8 mouse cellular contexts compared by ENCODE assay signal in genomic region chr4:139193176-139194093, GRCm38 (mm10). TPM values are rescaled to one million over a fixed set of nuclear protein-coding genes. Genes with fewer than 3 reads are reported as not detected.
DNase-seq lines count a peak whose midpoint lies in the region; ATAC-seq and TF ChIP-seq lines count a peak whose summit lies in the region.

No protein-coding gene starts in this region.

- no peaks in the 10 kb centered on the region for H3K9me3 ChIP-seq in embryonic facial prominence, embryonic 10.5 days
- no peaks in the 10 kb centered on the region for H3K9me3 ChIP-seq in intestine, embryonic 16.5 days (ENCODE audit: control insufficient read depth, low read length)
- H3K9me3 ChIP-seq in midbrain, embryonic 11.5 days (ENCODE audit: control insufficient read depth, low read length): no peaks in the 10 kb centered on the region

- TF ChIP-seq CTCF in thymus, adult 2 months (IDR thresholded peaks at IDR 0.05; ENCODE audit: borderline replicate concordance, control insufficient read depth, extremely low read depth, insufficient read depth, low read length, poor library complexity): no peak

- H3K27me3 ChIP-seq in embryonic facial prominence, embryonic 10.5 days (replicated peaks; ENCODE audit: low read depth, poor library complexity, severe bottlenecking): no peaks in the 10 kb centered on the region
- H3K27me3 ChIP-seq in intestine, embryonic 16.5 days (replicated peaks; ENCODE audit: control insufficient read depth, insufficient read depth, low read length): no peaks in the 10 kb centered on the region
- no peaks in the 10 kb centered on the region for H3K27me3 ChIP-seq in midbrain, embryonic 11.5 days (ENCODE audit: control insufficient read depth, insufficient read depth, low read length)
- no peaks in the 10 kb centered on the region for H3K27me3 ChIP-seq in thymus, adult 2 months (ENCODE audit: control insufficient read depth, insufficient read depth, low read length)

- 5% methylated on average over 35 of the region's 35 CpGs for WGBS in embryonic facial prominence, embryonic 10.5 days
- 2% methylated on average over 35 of the region's 35 CpGs for WGBS in intestine, embryonic 16.5 days
- 5% methylated on average over 35 of the region's 35 CpGs for WGBS in midbrain, embryonic 11.5 days
- 2% methylated on average over 35 of the region's 35 CpGs for WGBS in thymus, adult 2 months

- DNase-seq in adrenal gland, postnatal 10 days: peak; percentile 51
- no peak for DNase-seq in adrenal gland, postnatal 4 days (ENCODE audit: low spot score in 2 of 2)
- peak; percentile 84 for DNase-seq in A20 (ENCODE audit: low read depth, low spot score)
- peak; percentile 42 for DNase-seq in embryonic facial prominence, embryonic 10.5 days (ENCODE audit: low spot score)
- peak; percentile 94 for DNase-seq in midbrain, embryonic 11.5 days (ENCODE audit: low spot score, missing footprints)
- peak; percentile 34 for DNase-seq in thymus, adult 2 months
- no peak for DNase-seq in left cerebral cortex, adult 11 months (ENCODE audit: low spot score)

- H3K9ac ChIP-seq in intestine, embryonic 16.5 days (ENCODE audit: low read depth, low read length): peak overlapping the region; percentile 96
- peak overlapping the region; percentile 89 for H3K9ac ChIP-seq in midbrain, embryonic 11.5 days (ENCODE audit: low read length)

- ATAC-seq in intestine, embryonic 16.5 days: peak; percentile 12
- peak; percentile 12; the same call in 1 of the 2 replicates for ATAC-seq in midbrain, embryonic 11.5 days (ENCODE audit: low FRiP score)

- peak overlapping the region; percentile 96 for H3K4me2 ChIP-seq in intestine, embryonic 16.5 days (ENCODE audit: low read depth, low read length)
- peak overlapping the region; percentile 72 for H3K4me2 ChIP-seq in midbrain, embryonic 11.5 days

- peaks cover 19% of the 10 kb centered on the region for H3K36me3 ChIP-seq in embryonic facial prominence, embryonic 10.5 days (replicated peaks)
- H3K36me3 ChIP-seq in intestine, embryonic 16.5 days (ENCODE audit: control insufficient read depth, insufficient read depth, low read length): no peaks in the 10 kb centered on the region
- no peaks in the 10 kb centered on the region for H3K36me3 ChIP-seq in midbrain, embryonic 11.5 days (ENCODE audit: control insufficient read depth, insufficient read depth, low read length)
- no peaks in the 10 kb centered on the region for H3K36me3 ChIP-seq in thymus, adult 2 months (ENCODE audit: control insufficient read depth, insufficient read depth, low read length)

- peaks cover 66% of the 10 kb centered on the region for H3K4me1 ChIP-seq in embryonic facial prominence, embryonic 10.5 days
- peaks cover 59% of the 10 kb centered on the region for H3K4me1 ChIP-seq in intestine, embryonic 16.5 days (ENCODE audit: control insufficient read depth, insufficient read depth, low read length)
- peaks cover 27% of the 10 kb centered on the region for H3K4me1 ChIP-seq in midbrain, embryonic 11.5 days (ENCODE audit: control insufficient read depth, insufficient read depth, low read length)
- peaks cover 44% of the 10 kb centered on the region for H3K4me1 ChIP-seq in thymus, adult 2 months (replicated peaks; ENCODE audit: control insufficient read depth, insufficient read depth, low read length)

- H3K4me3 ChIP-seq in embryonic facial prominence, embryonic 10.5 days: peak overlapping the region; percentile 97
- H3K4me3 ChIP-seq in intestine, embryonic 16.5 days (ENCODE audit: low read length): peak overlapping the region; percentile 88
- peak overlapping the region; percentile 96 for H3K4me3 ChIP-seq in midbrain, embryonic 11.5 days (ENCODE audit: low read depth, low read length)
- H3K4me3 ChIP-seq in thymus, adult 2 months (ENCODE audit: control insufficient read depth, insufficient read depth, low read length): peak overlapping the region; percentile 78

- TF ChIP-seq POLR2A in thymus, adult 2 months (IDR thresholded peaks at IDR 0.05; ENCODE audit: control insufficient read depth, extremely low read depth, insufficient read depth, low read length, poor library complexity): no peak

- peak overlapping the region; percentile 97 for H3K27ac ChIP-seq in embryonic facial prominence, embryonic 10.5 days (replicated peaks)
- H3K27ac ChIP-seq in intestine, embryonic 16.5 days (ENCODE audit: low read length): peak overlapping the region; percentile 92
- peak overlapping the region; percentile 25; the same call in 1 of the 2 replicates for H3K27ac ChIP-seq in midbrain, embryonic 11.5 days (ENCODE audit: low read depth, low read length)
- peak overlapping the region; percentile 9; the same call in 1 of the 2 replicates for H3K27ac ChIP-seq in thymus, adult 2 months (ENCODE audit: control insufficient read depth, insufficient read depth, low read length)

RNA-seq across cellular contexts. Expression of gene Capzb, which starts 0.7 kb away (rescaled TPM):
- 100 to 1,000 TPM; 323 to 342 TPM for total RNA-seq in adrenal gland, postnatal 10 days (2021)
- 100 to 1,000 TPM; 343 to 361 TPM for total RNA-seq in adrenal gland, postnatal 4 days (2021)
- 388 and 409 TPM in 2 replicates for polyA plus RNA-seq in embryonic facial prominence, embryonic 10.5 days (2016; fragmentation: Nextera tagmentation; extraction: Ambion mirVana)
- 440 and 454 TPM in 2 replicates for polyA plus RNA-seq in intestine, embryonic 16.5 days (2015; fragmentation: Nextera tagmentation; extraction: Ambion mirVana)
- 244 and 249 TPM in 2 replicates for polyA plus RNA-seq in midbrain, embryonic 11.5 days (2014; fragmentation: Nextera tagmentation; extraction: Ambion mirVana)
- 167 and 213 TPM in 2 replicates for polyA plus RNA-seq in thymus, adult 2 months (2012; rRNA removed)

Comparison
In these comparisons a context has a peak if more than half of its experiments do, and no peak if none do; other contexts are left out.
1. DNase-seq: peak in adrenal gland, postnatal 10 days (single experiment), A20 (single experiment), embryonic facial prominence, embryonic 10.5 days (single experiment), midbrain, embryonic 11.5 days (single experiment) and thymus, adult 2 months (single experiment); none in adrenal gland, postnatal 4 days (0 of 2) and left cerebral cortex, adult 11 months (single experiment).
2. H3K27ac ChIP-seq: peak in every context shown above with its lines; median percentile 97 in embryonic facial prominence, embryonic 10.5 days; 92 in intestine, embryonic 16.5 days; 25 in midbrain, embryonic 11.5 days; 9 in thymus, adult 2 months.
3. Peak in every context shown above with its lines, with median percentiles within 50 percentile points of each other: H3K4me3 ChIP-seq.